Mouse (Mus musculus): ENCODE results near the gene Rfx4. TPM values are rescaled to one million over a fixed set of nuclear protein-coding genes. Genes with fewer than 3 reads are reported as not detected.

The Rfx4 gene
- total RNA-seq, 2 experiments from 2014 or later: 0.06 TPM; not detected in 1

DNA sequence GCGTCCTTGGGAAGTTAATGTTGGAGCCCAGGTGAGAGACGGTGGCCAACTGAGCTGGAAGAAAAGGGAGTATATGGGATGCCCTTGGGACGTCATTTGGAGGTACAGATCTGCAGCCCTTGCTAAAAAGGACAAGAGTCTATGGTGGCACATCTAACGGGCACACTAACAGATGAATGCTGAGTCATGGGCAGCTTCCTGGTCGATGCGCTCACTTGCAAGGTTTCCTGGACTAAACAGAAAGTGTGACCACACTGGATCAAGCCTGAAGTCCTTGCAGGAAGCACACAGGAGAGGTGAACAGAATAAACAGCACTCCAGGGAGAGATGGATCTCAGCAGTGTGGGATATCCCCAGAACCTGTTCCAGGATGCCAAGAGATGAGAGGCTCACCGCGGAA lies 98.2 kb downstream of the Rfx4 start:
- intact Hi-C loops (cut with DNase I; ENCODE audit: low total_unique reads): no loop called here
- DNase-seq: no peak

DNA sequence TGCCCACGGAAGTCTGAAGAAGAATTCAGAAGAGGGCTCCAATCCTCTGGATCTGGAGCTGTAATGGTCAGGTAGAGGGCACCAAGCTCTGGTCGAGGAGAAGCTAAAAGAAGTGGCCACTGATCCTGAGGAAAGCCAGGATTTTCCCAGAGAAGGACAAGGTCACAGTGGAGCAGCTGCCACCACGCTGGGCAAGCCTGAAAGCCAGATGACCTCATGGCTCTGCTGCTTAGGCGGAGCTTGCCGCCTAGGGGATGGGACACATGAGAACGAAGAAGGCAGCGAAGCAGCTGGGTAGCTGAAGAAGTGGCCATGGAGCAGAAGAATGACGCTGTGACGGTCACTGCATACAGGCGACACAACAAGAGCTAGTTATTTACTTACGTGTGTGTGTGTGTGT lies 99.6 kb downstream of the Rfx4 start:
- intact Hi-C loops (cut with DNase I; ENCODE audit: low total_unique reads): no loop called here
- DNase-seq: peak; percentile 41

DNA sequence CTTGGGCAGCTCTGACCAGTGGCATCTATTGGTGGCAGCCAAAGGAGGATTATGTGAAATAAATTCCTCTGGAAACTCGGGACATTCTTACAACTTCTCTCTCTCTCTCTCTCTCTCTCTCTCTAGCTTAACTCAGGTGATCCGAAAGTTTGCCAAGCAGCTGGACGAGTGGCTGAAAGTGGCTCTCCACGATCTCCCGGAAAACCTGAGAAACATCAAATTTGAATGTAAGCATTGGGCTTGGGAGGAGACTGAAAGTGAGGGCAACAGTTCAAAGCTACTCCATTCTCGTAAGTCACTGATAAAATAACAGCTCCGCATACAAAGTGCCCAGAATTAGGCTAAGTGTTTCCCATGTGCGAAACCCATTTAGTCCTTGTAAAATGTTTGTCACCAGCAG lies 102.5 kb downstream of the Rfx4 start:
- DNase-seq: no peak
- intact Hi-C loops (cut with DNase I; ENCODE audit: low total_unique reads): no loop called here

DNA sequence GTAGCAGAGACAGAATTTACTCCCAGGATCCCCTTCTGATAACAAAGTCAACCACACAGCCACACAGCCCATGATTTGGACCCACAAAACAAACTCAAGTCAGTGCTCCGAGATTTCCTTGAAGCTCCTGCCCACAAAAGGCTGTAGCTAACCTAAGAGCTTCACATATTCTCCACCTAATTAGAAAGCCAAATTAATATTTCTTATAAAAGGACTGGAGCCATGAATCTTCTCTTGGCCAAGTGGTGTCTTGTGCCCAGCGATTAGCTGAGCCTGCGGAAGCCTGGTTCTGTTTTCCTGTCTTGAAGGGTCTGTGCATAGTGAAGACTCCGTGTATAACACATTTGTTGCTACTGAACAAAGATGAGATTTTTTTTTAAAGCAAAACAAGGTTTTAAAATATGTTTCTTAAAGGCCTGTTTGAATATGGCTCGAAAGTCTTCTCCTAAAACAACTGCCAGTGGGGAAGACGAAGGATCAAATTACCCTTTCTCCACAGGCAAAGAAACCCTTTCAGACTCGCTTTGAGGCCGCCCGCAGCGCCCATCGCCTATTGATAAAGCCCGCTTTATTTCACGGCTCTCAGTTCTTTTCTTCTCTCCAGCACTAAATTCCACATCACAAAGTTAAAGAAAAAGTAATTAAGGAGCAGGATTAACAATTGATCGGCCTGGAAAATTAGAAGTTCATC lies 103.1 kb downstream of the Rfx4 start:
- intact Hi-C loops (cut with DNase I; ENCODE audit: low total_unique reads): no loop called here
- no peak for DNase-seq

DNA sequence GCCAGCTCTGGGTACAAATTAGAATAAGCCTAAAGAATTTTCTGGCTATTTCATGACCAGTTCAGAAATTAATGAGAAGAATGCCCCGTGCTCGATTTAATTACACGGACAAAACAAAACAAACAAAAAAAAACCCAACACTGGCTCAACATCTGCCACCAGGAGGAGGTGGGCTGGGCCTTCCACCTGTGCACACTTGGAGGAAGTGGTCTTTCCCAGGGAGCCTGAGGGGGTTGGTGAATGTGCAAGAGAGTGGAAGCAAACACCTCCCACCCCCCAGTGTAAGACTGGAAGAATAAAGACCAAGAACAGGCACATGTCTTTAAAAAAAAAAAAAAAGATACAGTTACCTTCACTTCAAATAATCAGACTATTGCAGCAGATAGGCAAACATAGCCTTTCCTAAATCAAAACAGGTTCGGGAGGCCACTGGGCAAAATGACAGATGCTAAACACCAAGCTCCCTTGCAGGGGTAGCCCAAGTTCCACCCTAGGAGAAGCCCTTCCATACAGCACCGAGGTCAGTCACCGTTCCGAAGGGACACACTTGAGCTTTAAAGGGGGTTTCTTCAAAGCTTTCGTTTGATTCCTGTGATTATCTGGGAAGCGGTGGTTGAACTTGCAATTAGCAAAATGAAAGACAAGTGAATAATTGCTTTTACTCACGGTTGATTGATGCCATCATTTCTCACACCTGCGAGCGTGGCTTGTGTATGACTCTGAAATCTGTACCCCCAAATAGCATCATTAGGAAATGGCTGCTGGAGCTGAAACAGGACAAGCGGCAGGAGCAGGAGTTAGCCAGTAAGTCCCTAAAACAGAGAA lies 103.9 kb downstream of the Rfx4 start:
- intact Hi-C loops (cut with DNase I; ENCODE audit: low total_unique reads): no loop called here
- no peak for DNase-seq

DNA sequence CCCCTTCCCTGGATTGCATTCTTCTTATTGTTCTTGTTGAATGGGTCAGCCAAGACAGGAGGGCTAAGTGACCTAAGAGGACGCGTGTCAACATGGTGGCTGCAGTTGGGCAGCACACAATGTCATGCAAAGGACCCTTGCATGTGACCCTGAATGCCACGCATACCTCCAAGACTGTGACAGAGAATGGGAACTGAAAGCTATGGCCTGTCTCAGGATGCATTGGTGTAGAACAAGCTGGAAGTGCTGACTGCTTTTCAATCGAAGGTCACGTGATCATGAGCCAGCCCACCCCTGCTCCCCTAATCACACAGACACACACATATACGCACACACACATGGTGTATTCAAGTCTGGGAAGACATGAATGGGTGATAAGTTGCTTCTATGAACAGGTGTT lies 107.6 kb downstream of the Rfx4 start:
- intact Hi-C loops (cut with DNase I; ENCODE audit: low total_unique reads): no loop called here
- no peak for DNase-seq

DNA sequence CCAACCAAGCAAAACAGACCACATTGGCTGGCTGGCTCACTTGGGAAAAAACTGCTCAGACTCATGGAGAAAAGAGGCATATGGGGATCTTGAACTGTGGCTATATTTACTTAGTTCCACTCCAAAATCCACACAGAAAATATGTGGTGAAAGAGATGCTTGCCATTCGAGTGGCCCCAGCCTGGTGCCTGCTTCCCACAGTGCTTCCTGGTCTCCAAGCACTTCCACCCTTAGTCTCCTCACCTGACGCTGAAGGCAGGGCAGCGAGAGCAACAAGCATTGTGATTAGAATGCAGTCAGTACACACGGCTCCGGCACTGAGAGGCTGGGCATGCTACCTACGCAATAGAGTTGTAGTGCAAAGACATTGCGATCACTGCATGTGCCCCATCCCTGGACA lies 111.7 kb downstream of the Rfx4 start:
- intact Hi-C loops (cut with DNase I; ENCODE audit: low total_unique reads): no loop called here
- DNase-seq: no peak

DNA sequence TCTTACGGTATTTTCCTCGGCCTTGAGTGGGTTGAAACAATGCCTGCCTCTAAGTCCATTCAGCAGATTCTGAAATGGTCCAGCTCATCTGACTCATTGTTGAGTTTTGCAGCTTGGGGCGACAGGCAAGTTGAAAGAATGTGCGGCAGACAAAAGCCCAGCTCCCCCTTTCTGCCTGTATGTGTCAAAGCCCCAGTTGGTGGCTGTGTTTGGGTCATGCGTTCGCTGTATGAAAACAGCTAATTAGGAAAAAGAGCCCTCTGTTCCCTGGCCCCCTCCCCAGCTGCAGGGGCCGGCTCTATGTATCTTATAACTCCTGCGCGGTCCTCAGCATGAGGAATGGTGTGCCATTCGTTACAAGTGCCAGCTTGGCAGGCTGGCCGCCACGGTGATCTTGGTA lies 115.4 kb downstream of the Rfx4 start:
- no peak for DNase-seq
- intact Hi-C loops (cut with DNase I; ENCODE audit: low total_unique reads): no loop called here

DNA sequence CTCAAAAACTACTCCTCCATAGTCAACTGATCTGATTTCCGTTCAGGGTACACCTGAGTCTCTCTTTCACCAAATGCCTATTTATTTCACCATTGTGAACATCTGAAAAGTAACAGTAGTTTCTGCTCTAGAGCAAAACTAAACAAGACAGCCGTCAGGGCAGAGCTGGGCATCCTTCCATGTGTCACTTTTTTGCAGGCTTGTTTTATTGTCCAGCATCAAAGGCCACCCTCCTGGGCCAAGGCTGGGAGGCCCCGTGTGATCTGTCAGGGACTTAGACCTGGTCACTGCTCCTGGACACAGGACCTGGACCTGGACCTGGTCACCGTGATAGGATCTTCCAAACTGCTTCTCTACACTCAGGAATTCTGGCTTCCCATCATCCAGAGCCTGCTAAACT lies 116.1 kb downstream of the Rfx4 start:
- intact Hi-C loops (cut with DNase I; ENCODE audit: low total_unique reads): no loop called here
- DNase-seq: no peak

DNA sequence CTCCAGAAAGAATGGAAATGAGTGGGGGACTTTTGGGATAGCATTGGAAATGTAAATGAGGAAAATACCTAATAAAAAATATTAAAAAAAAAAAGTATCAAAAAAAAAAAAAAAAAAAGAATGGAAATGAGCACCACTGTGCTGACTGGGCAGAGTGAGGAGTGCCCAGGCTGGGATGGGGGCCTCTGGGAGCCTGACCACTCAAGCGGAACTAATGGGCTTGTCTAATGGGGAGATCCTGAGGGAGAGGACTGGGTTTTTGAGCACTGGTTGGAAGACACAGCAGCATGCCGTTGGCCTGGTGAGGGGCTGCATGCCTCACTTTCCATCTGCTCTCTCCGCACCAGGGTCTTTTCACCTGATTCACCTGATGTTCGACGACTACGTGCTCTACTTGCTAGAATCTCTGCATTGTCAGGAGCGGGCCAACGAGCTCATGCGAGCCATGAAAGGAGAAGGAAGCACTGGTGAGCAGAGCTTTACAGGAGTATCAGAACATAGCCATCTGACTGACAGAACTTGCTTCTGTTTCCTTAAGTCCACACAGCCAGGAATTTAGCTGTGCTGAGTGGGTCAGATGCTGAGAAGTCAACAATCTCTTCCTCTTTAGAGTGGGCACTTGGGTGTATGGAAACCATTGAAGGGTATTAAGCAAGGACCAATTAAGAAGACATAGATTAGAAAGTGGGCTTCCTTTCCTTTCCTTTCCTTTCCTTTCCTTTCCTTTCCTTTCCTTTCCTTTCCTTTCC lies 124.1 kb downstream of the Rfx4 start:
- DNase-seq: no peak
- intact Hi-C loops (cut with DNase I; ENCODE audit: low total_unique reads): no loop called here

DNA sequence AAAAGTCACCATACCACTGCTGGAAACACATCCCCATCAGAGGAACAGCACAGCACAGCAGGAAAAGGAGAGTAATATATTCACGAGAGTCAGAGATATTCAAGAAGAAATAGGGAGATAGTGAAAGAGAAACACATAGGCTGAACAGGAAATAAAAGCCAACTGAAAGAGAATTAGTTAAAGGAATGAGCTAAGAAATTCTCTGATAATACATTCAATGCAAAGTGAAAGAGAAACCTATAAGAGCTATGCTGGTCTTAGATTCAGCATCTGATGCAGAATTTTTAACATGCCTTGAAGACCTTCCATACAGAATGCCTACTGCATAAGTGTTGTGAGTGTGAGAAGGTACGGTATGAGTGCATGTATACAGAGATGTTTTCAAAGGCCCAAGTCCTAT lies 126.7 kb downstream of the Rfx4 start:
- intact Hi-C loops (cut with DNase I; ENCODE audit: low total_unique reads): no loop called here
- no peak for DNase-seq

DNA sequence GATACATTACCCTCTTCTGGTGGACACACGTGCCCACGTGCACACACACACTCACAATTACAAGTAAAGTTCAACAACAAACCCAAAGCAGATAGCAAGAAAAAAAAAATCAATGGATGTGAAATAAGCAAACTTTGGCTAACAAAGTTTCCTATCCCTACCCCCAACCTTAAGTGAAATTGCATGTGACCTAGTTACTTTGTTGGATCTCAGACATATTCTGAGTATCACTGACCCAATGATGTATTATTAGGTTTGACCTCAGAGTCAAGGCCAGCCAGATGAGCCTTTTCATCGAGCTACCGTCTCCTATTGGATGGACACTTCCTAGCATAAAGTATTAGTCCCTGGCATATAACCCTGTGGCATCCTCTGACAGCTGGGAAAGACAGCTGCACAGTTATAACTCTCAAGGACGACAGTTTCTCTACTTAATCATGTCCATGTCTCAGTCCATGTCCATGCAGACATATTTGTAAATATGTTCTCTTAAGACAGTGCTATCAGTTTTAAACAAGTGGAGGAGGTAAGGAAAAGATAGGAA lies 129.6 kb downstream of the Rfx4 start:
- intact Hi-C loops (cut with DNase I; ENCODE audit: low total_unique reads): no loop called here
- DNase-seq: peak; percentile 24

DNA sequence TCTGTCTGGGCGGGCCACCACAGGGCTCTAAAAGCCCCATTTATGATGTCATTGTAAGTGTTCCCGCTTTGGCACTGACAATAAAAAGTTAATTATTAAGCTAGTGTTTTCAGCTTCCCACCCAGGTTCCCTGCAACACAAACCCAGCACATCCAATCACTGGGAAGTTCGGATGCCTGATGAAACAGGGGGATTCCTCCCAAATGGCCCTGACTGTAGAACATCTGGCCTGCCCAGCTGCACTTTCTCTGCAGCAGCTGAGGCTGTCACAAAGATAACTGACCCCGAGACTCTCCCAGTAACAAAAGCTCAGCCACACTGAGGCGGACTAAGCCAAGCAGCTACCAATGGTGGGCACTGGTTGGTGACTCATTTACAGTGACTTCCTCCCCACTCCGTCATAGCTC lies 130.4 kb downstream of the Rfx4 start:
- peak; percentile 29 for DNase-seq
- intact Hi-C loops (cut with DNase I; ENCODE audit: low total_unique reads): no loop called here

DNA sequence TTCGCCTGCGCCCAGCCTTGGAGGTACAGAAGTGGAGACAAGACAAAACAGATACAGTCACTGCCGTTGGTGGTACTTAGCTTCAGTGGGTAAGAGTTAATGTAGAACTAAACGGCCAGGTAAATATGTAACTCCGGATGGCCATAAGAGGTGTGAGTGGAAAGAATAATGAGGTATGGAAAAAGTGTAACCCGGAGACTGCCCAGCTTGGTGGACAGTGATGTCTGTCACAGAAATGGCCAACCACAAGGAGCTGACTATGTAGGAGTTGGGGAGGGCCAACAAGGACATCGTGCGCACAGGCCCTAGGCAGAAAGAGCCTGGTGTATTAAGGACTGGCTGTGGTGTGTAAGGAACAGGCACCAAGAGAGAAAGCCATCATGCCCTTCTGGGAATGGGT lies 130.9 kb downstream of the Rfx4 start:
- intact Hi-C loops (cut with DNase I; ENCODE audit: low total_unique reads): no loop called here
- DNase-seq: no peak

DNA sequence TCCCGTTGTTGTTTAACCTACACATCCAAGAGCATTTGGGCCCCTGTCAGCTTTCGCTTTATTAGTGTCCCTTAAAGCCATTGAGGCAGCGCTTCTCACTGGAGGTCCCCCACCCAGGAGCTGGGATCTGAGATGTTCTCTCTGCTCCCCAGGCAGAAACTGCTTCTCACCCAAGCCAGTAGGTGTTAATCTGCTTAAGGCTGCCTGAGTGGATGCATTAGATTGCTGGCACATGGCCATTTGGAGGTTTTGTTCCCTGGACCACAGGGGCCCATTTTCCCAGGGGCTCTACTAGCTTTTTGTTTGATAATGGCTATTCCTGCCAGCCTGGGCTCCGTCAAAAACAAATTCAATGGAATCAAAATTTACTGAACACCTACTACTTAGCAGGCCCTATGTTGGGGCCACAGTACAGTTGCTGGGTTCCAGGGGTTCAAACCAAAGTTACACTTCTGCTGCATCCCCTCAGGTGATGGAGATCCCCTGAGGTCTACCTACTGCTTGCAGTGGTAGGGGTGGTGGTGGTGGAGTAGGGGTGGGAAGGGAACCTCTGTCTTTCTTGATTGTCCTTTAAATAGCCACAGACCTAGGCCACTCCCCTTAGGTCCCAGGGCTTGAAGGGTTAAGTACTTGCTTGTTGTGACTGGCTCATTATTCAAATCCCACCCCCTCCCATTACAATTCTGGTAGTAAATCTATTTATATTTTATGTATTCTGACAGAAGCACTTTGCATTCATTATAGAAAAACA lies 133.4 kb downstream of the Rfx4 start:
- DNase-seq: no peak
- intact Hi-C loops (cut with DNase I; ENCODE audit: low total_unique reads): no loop called here

DNA sequence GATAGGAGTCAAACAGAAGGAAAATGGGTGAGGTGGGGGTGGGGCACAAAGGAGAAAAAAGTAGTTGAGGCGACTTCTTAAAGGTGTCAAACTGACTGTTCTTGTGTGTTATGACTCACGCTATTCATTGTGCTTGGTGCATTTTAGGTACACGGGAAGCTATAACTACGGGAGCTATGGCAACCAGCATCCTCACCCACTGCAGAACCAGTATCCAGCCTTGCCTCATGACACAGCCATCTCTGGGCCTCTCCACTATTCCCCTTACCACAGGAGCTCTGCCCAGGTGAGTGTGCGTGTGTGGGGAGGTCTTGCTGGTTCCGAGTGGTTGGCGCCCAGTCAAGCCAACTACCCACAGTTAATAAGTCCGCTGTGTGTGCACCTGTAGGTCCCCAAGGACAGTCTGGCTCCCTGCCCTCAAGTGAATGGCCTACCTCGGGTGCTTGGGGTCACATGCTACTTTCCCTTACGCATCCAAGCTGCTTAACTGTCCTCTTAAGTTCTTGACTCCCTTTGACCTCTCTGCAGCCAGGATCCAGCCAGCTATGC lies 140.0 kb downstream of the Rfx4 start:
- no peak for DNase-seq

DNA sequence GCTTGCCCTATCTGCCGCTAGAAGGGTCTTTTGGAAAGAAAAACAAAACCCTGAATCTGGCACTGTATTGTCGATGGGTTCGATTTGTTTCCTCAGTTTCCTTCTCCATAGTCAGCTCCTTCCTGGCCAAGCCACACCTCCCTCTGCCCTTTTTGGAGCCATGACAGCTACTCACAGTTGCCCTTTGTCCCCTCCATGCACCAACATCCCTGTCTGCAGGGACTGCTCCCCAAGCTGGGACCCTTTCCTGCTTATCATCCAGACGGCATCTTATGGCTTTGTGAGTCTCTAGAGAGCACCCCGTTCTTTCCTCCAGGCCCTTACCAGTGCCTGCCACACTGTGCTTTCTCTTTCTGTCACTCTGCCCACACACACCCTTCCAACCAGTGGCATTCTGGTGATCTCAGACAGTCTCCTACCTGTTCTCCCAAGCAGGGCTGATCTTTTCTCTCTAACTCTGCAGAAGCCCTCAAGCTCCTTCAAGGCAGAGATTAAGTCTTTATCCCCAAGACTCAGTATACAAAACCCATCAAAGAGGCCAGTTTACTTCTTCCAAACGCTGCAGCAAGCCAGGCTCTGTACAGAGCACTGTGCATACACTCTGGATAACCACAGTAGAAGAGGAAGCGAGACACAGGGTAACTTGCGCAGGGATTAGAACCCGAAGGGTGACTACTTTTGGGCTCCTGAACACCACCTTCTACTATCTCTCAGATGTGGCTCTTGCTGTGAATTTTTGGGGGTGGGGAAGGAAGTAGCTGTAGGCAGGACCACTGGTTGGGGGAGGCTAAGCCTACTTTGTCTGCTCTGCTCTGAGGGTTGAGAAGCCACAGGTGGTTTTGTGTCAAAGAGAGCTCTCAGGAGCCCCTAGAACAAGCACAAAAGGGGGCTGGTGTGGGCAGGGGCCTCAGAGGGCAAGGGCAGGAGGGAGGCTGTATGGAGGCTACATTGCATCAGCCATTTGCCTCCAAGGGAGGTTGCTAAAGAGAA lies 141.4 kb downstream of the Rfx4 start:
- DNase-seq: no peak
- intact Hi-C loops (cut with DNase I; ENCODE audit: low total_unique reads): no loop called here

More for the DNA sequence above, 140.0 kb downstream of the Rfx4 start:
- intact Hi-C loops (cut with DNase I; ENCODE audit: low total_unique reads): no loop called here
